Mouse (Mus musculus) lung, postnatal 0 days (tissue): ENCODE results near the gene Mlh3. TPM values are rescaled to one million over a fixed set of nuclear protein-coding genes. Genes with fewer than 3 reads are reported as not detected.

ENCODE experiments used
- ATAC-seq: fragments of 200-750 bp; cut with Nextera tagmentation; 2 replicates; pipeline ENCODE4 v1.8.0; 2017; ENCODE audit warnings: moderate library complexity
- DNase-seq: peaks from one replicate; pipeline ENCODE4 v3.0.0-alpha.2; 2016; ENCODE audit warnings: low spot score
- H3K27ac ChIP-seq: fragments of 300-500 bp; sonication (generic); 2 replicates; pipeline ENCODE4 v1.5.1; 2014; ENCODE audit warnings: antibody characterized with exemption, mild to moderate bottlenecking, low read length, mixed read lengths
- H3K27me3 ChIP-seq: fragments of 300-500 bp; sonication (generic); replicated peaks from 2 replicates; pipeline ENCODE4 v1.6.1; 2014; ENCODE audit warnings: low read length, mixed read lengths; ENCODE audit not compliant: insufficient read depth
- H3K36me3 ChIP-seq: fragments of 300-500 bp; sonication (generic); 2 replicates; pipeline ENCODE4 v1.6.1; 2014; ENCODE audit warnings: low read length, mixed read lengths; ENCODE audit not compliant: insufficient read depth
- H3K4me1 ChIP-seq: fragments of 300-500 bp; sonication (generic); 2 replicates; pipeline ENCODE4 v1.6.1; 2014; ENCODE audit warnings: antibody characterized with exemption, low read depth, low read length, mixed read lengths; ENCODE audit not compliant: insufficient read depth
- H3K4me2 ChIP-seq: fragments of 300-500 bp; sonication (generic); replicated peaks from 2 replicates; pipeline ENCODE4 v1.6.1; 2014; ENCODE audit warnings: low read depth, mild to moderate bottlenecking, low read length, moderate library complexity, mixed read lengths
- H3K4me3 ChIP-seq: fragments of 300-500 bp; sonication (generic); 2 replicates; pipeline ENCODE4 v1.5.1; 2014; ENCODE audit warnings: low read depth, low read length
- H3K9ac ChIP-seq: fragments of 300-500 bp; sonication (generic); replicated peaks from 2 replicates; pipeline ENCODE4 v1.6.1; 2014; ENCODE audit warnings: low read depth, mild to moderate bottlenecking
- H3K9me3 ChIP-seq: fragments of 300-500 bp; sonication (generic); 2 replicates; pipeline ENCODE4 v1.6.1; 2016; ENCODE audit warnings: low read length, mixed read lengths
- CTCF ChIP-seq: IDR thresholded peaks from 2 replicates; pipeline ENCODE4 v1.5.1; 2016; ENCODE audit warnings: antibody characterized with exemption, mild to moderate bottlenecking
- EP300 ChIP-seq: IDR thresholded peaks from 2 replicates; pipeline ENCODE4 v1.6.1; 2016; ENCODE audit warnings: antibody characterized with exemption, mild to moderate bottlenecking, control low read depth
- WGBS: fragments of 180-500 bp; shearing (Covaris S2); extraction: QIAGEN DNeasy Blood & Tissue Kit; methylation state at CpG from one replicate; pipeline ENCODE4 v1.1.7; 2014; 5-methylcytosine and 5-hydroxymethylcytosine counted together
- polyA plus RNA-seq: library from polyadenylated mRNA; unstranded; fragments of >200 nt; fragmentation: Nextera tagmentation; extraction: Ambion mirVana; gene quantifications from 2 replicates; pipeline ENCODE4 v1.2.1, GENCODE M21; 2015

Gene Mlh3
- polyA plus RNA-seq, 1 experiment from 2014 or later = 4.2 TPM

- H3K36me3 ChIP-seq = 0 out of 2 replicates have a peak, but pooled peaks cover 4% of the 10 kb centered on the region
Measured at GRCm38 (mm10) chr12:85256074-85256751, 14.2 kb downstream of the Mlh3 start.

GRCm38 (mm10) chr12:85252083-85252482 is 18.3 kb downstream of the Mlh3 start:
- DNase-seq = no peak
- 78% methylated on average over 3 of the region's 3 CpGs for WGBS
- no peaks in the 10 kb centered on the region for H3K27me3 ChIP-seq
- no peaks in the 10 kb centered on the region for H3K9me3 ChIP-seq
- H3K4me2 ChIP-seq = no peak overlapping the region
- no peak overlapping the region for H3K4me3 ChIP-seq
- TF ChIP-seq CTCF = no peak
- no peak for TF ChIP-seq EP300
- no peaks in the 10 kb centered on the region for H3K4me1 ChIP-seq
- H3K27ac ChIP-seq = no peak overlapping the region
- ATAC-seq = no peak
- H3K36me3 ChIP-seq = no peaks in the 10 kb centered on the region
- H3K9ac ChIP-seq = no peak overlapping the region

More at GRCm38 (mm10) chr12:85256074-85256751, 14.2 kb downstream of the Mlh3 start:
- no peaks in the 10 kb centered on the region for H3K4me1 ChIP-seq
- DNase-seq (no peak), ATAC-seq (no peak)
- TF ChIP-seq CTCF (no peak), EP300 (no peak)
- WGBS = 55% methylated on average over 7 of the region's 7 CpGs
- H3K9ac ChIP-seq = no peak overlapping the region
- no peak overlapping the region for H3K4me3 ChIP-seq
- H3K4me2 ChIP-seq = no peak overlapping the region
- H3K9me3 ChIP-seq = no peaks in the 10 kb centered on the region
- no peaks in the 10 kb centered on the region for H3K27me3 ChIP-seq
- peak overlapping the region; percentile 12; the same call in 1 of the 2 replicates for H3K27ac ChIP-seq

GRCm38 (mm10) chr12:85237553-85237952 is 32.8 kb downstream of the Mlh3 start:
- Histone ChIP-seq H3K4me1 (no peaks in the 10 kb centered on the region), H3K9ac (no peak overlapping the region), H3K4me2 (no peak overlapping the region), H3K27ac (no peak overlapping the region), H3K4me3 (no peak overlapping the region), H3K36me3 (no peaks in the 10 kb centered on the region), H3K9me3 (no peaks in the 10 kb centered on the region), H3K27me3 (no peaks in the 10 kb centered on the region)
- DNase-seq = no peak
- TF ChIP-seq CTCF = no peak
- TF ChIP-seq EP300 = no peak
- WGBS = 96% methylated on average over 5 of the region's 5 CpGs
- no peak for ATAC-seq

- 78% methylated on average over 21 of the region's 21 CpGs for WGBS
- H3K36me3 ChIP-seq = no peaks in the 10 kb centered on the region
- ATAC-seq = no peak
- no peak for DNase-seq
- TF ChIP-seq EP300 = no peak
- TF ChIP-seq CTCF = no peak
- H3K27me3 ChIP-seq = no peaks in the 10 kb centered on the region
- H3K9ac ChIP-seq = no peak overlapping the region
- H3K27ac ChIP-seq = no peak overlapping the region
- H3K4me1 ChIP-seq = no peaks in the 10 kb centered on the region
- H3K9me3 ChIP-seq = no peaks in the 10 kb centered on the region
- no peak overlapping the region for H3K4me3 ChIP-seq
- H3K4me2 ChIP-seq = no peak overlapping the region
Measured at GRCm38 (mm10) chr12:85233376-85234358, 36.7 kb downstream of the Mlh3 start.

GRCm38 (mm10) chr12:85227876-85228599 is 42.4 kb downstream of the Mlh3 start:
- WGBS = 48% methylated on average over 15 of the region's 15 CpGs
- peak; percentile 40 for ATAC-seq

GRCm38 (mm10) chr12:85227227-85227626 is 43.2 kb downstream of the Mlh3 start:
- Histone ChIP-seq H3K4me1 (no peaks in the 10 kb centered on the region), H3K27ac (no peak overlapping the region), H3K9me3 (no peaks in the 10 kb centered on the region), H3K4me3 (no peak overlapping the region), H3K4me2 (no peak overlapping the region), H3K27me3 (no peaks in the 10 kb centered on the region), H3K36me3 (peaks cover 16% of the 10 kb centered on the region; the same call in 1 of the 2 replicates), H3K9ac (no peak overlapping the region)
- TF ChIP-seq EP300 = no peak
- TF ChIP-seq CTCF = no peak
- 68% methylated on average over 7 of the region's 7 CpGs for WGBS
- DNase-seq (no peak), ATAC-seq (no peak)

More at GRCm38 (mm10) chr12:85227876-85228599, 42.4 kb downstream of the Mlh3 start:
- peaks cover 12% of the 10 kb centered on the region; the same call in 1 of the 2 replicates for H3K36me3 ChIP-seq
- H3K9ac ChIP-seq = no peak overlapping the region
- no peaks in the 10 kb centered on the region for H3K4me1 ChIP-seq
- no peak overlapping the region for H3K4me2 ChIP-seq
- H3K9me3 ChIP-seq = no peaks in the 10 kb centered on the region
- DNase-seq = peak; percentile 26
- TF ChIP-seq EP300 (no peak), CTCF (no peak)
- H3K27me3 ChIP-seq = no peaks in the 10 kb centered on the region
- no peak overlapping the region for H3K4me3 ChIP-seq
- H3K27ac ChIP-seq = no peak overlapping the region
